Mouse (Mus musculus): ENCODE measurements around the gene Enpp4. TPM values are rescaled to one million over a fixed set of nuclear protein-coding genes. Genes with fewer than 3 reads are reported as not detected.

The Enpp4 gene
- polyA plus RNA-seq, 1 experiment from 2014 or later = 6.9 TPM

DNA sequence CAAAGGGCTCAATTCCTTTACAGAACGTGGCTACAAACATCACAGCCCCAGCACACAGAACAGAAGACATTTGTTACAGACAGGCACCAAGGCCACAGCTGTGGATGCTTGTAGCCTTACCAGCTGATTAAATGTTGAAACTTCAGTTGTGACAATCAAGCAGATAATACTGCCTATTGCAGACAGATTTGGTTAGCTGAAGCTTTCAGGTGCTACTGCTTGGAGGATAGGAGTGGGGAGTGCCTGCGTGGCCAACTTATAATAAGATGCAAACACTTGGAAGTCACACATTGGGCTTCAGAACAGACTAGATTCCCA, 27.8 kb downstream of the Enpp4 start:
- no peaks in the 10 kb centered on the region; the same call in 1 of the 2 replicates for H3K4me1 ChIP-seq (ENCODE audit: control insufficient read depth, insufficient read depth, low read length)
- 67% methylated on average over 2 of the region's 2 CpGs for WGBS
- peaks cover 3% of the 10 kb centered on the region; the same call in 1 of the 2 replicates for H3K36me3 ChIP-seq (ENCODE audit: control insufficient read depth, insufficient read depth, low read length)
- no peaks in the 10 kb centered on the region for H3K27me3 ChIP-seq (ENCODE audit: control insufficient read depth, insufficient read depth, low read length)
- no peaks in the 10 kb centered on the region for H3K9me3 ChIP-seq (ENCODE audit: control insufficient read depth, low read length)
- H3K9ac ChIP-seq (replicated peaks; ENCODE audit: low read depth, low read length) = no peak overlapping the region
- ATAC-seq (ENCODE audit: low read depth) = no peak
- no peak overlapping the region for H3K4me3 ChIP-seq (ENCODE audit: low read depth, low read length)
- H3K27ac ChIP-seq (ENCODE audit: low read depth, low read length) = no peak overlapping the region
- H3K4me2 ChIP-seq (ENCODE audit: low read depth, low read length) = no peak overlapping the region

DNA sequence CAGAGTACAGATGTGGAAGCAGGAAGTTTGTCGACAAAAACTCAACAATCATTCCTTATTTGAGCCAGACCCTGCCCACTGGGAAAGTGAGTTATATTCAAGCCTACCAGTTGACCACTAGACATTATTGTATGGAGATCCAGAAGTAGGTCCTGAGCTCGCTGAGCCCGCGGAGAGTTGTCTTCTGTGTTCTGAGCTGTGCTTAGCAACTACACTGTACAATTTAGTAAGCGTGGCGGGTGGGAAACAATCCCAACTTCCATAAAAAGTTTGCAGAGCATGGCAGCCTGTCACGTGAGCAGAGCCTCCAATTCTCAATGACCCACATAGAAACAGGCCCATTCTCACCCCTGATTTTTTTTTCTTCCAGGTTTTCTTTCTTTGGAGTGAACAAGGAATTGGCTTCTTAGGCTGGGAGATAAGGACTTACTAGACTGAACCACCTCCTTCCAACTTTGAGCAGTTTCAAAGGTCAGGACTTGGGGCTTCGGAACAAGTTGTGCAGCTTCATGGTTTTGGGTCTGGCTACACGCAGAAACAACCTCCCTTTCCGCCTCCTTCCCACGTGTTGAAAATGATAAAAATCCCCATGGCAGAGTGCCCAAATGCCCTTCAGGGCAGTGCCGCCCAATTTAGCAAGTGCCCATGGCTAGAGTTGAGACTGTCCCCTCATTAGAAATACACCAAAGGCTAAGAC, 28.3 kb downstream of the Enpp4 start:
- peaks cover 3% of the 10 kb centered on the region; the same call in 1 of the 2 replicates for H3K36me3 ChIP-seq (ENCODE audit: control insufficient read depth, insufficient read depth, low read length)
- no peak overlapping the region for H3K4me3 ChIP-seq (ENCODE audit: low read depth, low read length)
- no peak overlapping the region for H3K4me2 ChIP-seq (ENCODE audit: low read depth, low read length)
- no peak overlapping the region for H3K27ac ChIP-seq (ENCODE audit: low read depth, low read length)
- H3K9ac ChIP-seq (replicated peaks; ENCODE audit: low read depth, low read length) = no peak overlapping the region
- H3K27me3 ChIP-seq (ENCODE audit: control insufficient read depth, insufficient read depth, low read length) = no peaks in the 10 kb centered on the region
- no peak for ATAC-seq (ENCODE audit: low read depth)
- no peaks in the 10 kb centered on the region for H3K4me1 ChIP-seq (ENCODE audit: control insufficient read depth, insufficient read depth, low read length)
- WGBS = 85% methylated on average over 12 of the region's 12 CpGs
- no peaks in the 10 kb centered on the region for H3K9me3 ChIP-seq (ENCODE audit: control insufficient read depth, low read length)

DNA sequence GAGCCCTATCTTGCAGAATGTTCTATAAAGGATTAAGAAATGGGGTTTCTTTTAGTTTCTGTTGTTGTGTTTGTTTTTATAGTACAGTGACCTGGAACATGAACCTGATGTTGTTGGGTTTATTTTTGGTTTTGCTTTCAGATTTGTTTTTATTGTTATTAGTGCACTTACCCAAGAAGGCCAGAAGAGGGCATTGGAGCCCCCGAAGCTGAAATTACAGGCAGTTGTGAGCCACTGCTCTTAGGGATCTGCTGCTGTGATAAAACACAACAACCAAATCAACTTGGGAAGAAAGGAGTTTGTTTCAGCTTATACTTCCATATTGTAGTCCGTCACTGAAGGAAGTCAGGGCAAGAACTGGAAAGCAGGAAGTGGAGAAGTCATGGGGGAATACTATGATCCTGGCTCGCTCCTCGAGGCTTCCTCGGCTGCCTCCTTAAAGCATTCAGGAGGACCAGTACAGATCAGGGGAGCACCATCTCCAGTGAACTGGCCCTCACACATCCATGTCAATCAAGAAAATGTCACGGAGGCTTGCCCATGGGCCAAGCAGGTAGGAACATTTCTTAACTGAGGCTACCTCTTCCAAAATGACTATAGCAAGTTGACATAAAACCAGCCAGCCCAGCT, 29.4 kb downstream of the Enpp4 start:
- ATAC-seq (ENCODE audit: low read depth) = no peak
- Histone ChIP-seq H3K27me3 (ENCODE audit: control insufficient read depth, insufficient read depth, low read length) (no peaks in the 10 kb centered on the region), H3K4me3 (ENCODE audit: low read depth, low read length) (no peak overlapping the region), H3K9me3 (ENCODE audit: control insufficient read depth, low read length) (no peaks in the 10 kb centered on the region), H3K4me1 (ENCODE audit: control insufficient read depth, insufficient read depth, low read length) (no peaks in the 10 kb centered on the region), H3K36me3 (ENCODE audit: control insufficient read depth, insufficient read depth, low read length) (no peaks in the 10 kb centered on the region), H3K9ac (replicated peaks; ENCODE audit: low read depth, low read length) (no peak overlapping the region), H3K4me2 (ENCODE audit: low read depth, low read length) (no peak overlapping the region), H3K27ac (ENCODE audit: low read depth, low read length) (no peak overlapping the region)
- WGBS = 63% methylated on average over 6 of the region's 6 CpGs

DNA sequence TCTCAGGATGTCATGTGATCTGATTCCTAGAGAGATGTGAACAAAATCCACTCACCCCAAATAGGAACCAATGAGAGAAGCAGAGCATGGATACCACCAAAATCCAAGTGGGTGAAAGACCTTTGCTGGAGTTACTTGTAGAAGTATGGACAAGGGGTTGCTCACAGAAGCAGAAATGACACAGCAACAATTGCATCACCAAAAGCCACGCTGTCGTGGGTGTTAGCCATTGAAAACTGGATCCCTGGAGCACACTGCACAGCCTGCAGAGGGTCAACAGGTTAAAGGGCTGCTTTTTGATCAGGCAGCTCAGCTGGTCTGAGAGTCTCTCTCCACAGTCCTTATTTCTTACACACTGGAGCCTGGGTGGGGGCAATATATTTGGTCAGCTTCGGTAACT, 30.0 kb downstream of the Enpp4 start:
- H3K36me3 ChIP-seq (ENCODE audit: control insufficient read depth, insufficient read depth, low read length) = no peaks in the 10 kb centered on the region
- H3K27ac ChIP-seq (ENCODE audit: low read depth, low read length) = no peak overlapping the region
- no peaks in the 10 kb centered on the region for H3K27me3 ChIP-seq (ENCODE audit: control insufficient read depth, insufficient read depth, low read length)
- no peak for ATAC-seq (ENCODE audit: low read depth)
- no peaks in the 10 kb centered on the region for H3K4me1 ChIP-seq (ENCODE audit: control insufficient read depth, insufficient read depth, low read length)
- H3K4me3 ChIP-seq (ENCODE audit: low read depth, low read length) = no peak overlapping the region
- H3K4me2 ChIP-seq (ENCODE audit: low read depth, low read length) = no peak overlapping the region
- WGBS = 61% methylated on average over 3 of the region's 3 CpGs
- H3K9ac ChIP-seq (replicated peaks; ENCODE audit: low read depth, low read length) = no peak overlapping the region
- no peaks in the 10 kb centered on the region for H3K9me3 ChIP-seq (ENCODE audit: control insufficient read depth, low read length)

DNA sequence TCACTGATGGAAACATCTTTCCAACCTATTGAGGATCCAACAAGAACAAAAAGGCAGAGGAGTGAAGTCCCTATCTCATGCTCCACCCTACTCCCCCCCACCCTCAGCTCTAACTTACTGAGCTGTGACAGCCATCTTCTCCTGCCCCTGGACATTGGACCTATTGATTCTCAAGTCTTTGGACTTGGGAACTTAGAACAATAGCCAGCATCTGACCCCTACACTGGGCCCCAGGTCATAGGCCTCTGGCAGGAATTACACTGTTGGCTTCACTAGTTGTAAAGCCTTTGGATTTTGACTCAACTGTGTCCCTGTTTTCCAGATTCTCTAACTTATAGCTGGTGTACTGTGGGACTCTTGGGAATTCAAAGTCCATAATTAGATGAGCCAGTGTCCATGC, 33.9 kb downstream of the Enpp4 start:
- no peaks in the 10 kb centered on the region for H3K9me3 ChIP-seq (ENCODE audit: control insufficient read depth, low read length)
- no peak overlapping the region for H3K4me3 ChIP-seq (ENCODE audit: low read depth, low read length)
- no peaks in the 10 kb centered on the region for H3K27me3 ChIP-seq (ENCODE audit: control insufficient read depth, insufficient read depth, low read length)
- no peak overlapping the region for H3K9ac ChIP-seq (replicated peaks; ENCODE audit: low read depth, low read length)
- H3K36me3 ChIP-seq (ENCODE audit: control insufficient read depth, insufficient read depth, low read length) = no peaks in the 10 kb centered on the region
- no peak overlapping the region for H3K27ac ChIP-seq (ENCODE audit: low read depth, low read length)
- H3K4me1 ChIP-seq (ENCODE audit: control insufficient read depth, insufficient read depth, low read length) = no peaks in the 10 kb centered on the region
- no peak overlapping the region for H3K4me2 ChIP-seq (ENCODE audit: low read depth, low read length)
- ATAC-seq (ENCODE audit: low read depth) = no peak

DNA sequence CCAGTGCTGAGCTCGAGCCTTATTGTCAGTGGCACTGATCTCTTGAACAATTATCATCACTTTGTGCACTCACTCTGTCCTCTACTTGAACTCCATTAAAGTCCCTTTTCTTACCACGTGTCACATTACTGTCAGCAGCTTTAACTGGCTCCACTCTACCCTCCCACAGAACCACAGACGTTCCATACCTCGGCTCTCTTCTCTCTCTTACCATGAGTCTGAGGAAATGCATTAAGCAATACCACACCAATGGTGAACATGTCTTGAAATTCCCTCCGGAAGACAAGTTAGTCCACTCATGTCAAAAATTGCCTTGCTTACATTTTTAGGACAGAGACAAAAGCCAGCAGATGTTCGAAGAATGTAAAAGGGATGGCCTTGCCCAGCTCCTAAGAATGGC, 36.7 kb downstream of the Enpp4 start:
- Histone ChIP-seq H3K36me3 (ENCODE audit: control insufficient read depth, insufficient read depth, low read length) (no peaks in the 10 kb centered on the region), H3K9me3 (ENCODE audit: control insufficient read depth, low read length) (no peaks in the 10 kb centered on the region), H3K9ac (replicated peaks; ENCODE audit: low read depth, low read length) (no peak overlapping the region), H3K4me2 (ENCODE audit: low read depth, low read length) (no peak overlapping the region), H3K27ac (ENCODE audit: low read depth, low read length) (no peak overlapping the region), H3K4me3 (ENCODE audit: low read depth, low read length) (no peak overlapping the region), H3K4me1 (ENCODE audit: control insufficient read depth, insufficient read depth, low read length) (no peaks in the 10 kb centered on the region), H3K27me3 (ENCODE audit: control insufficient read depth, insufficient read depth, low read length) (no peaks in the 10 kb centered on the region)
- ATAC-seq (ENCODE audit: low read depth) = no peak
- 73% methylated on average over 6 of the region's 6 CpGs for WGBS

DNA sequence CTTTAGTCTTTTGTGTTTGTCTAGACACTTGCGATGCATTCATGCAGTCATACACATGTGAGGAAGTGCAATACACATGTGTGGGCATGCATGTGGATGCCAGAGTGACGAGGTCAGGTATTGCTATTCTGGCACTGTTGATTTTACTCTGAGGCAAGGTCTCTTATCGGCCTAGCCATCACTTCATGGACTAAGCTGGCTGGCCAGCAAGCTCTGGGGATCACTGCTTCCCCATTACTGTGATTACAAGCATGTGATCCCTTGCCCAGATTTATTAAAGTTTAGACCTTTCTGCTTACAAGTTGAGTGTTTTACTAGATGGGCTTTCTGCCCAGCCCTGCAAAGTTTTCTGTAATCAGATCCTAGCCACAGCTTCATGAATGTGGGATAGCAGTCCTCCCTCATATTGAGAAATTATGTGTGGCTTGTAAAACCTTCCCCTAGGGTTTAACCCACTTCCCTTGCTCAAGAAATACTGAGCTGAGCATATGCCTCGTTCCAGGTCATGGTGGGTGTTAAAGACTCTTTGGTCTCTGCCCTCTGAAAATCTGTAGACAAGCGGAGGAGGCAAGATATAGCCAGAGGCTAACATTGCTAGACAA, 44.2 kb downstream of the Enpp4 start:
- ATAC-seq (ENCODE audit: low read depth) = no peak
- Histone ChIP-seq H3K4me1 (ENCODE audit: control insufficient read depth, insufficient read depth, low read length) (no peaks in the 10 kb centered on the region), H3K4me3 (ENCODE audit: low read depth, low read length) (no peak overlapping the region), H3K36me3 (ENCODE audit: control insufficient read depth, insufficient read depth, low read length) (no peaks in the 10 kb centered on the region), H3K4me2 (ENCODE audit: low read depth, low read length) (no peak overlapping the region), H3K27me3 (ENCODE audit: control insufficient read depth, insufficient read depth, low read length) (no peaks in the 10 kb centered on the region), H3K9ac (replicated peaks; ENCODE audit: low read depth, low read length) (no peak overlapping the region), H3K9me3 (ENCODE audit: control insufficient read depth, low read length) (no peaks in the 10 kb centered on the region), H3K27ac (ENCODE audit: low read depth, low read length) (no peak overlapping the region)
- 83% methylated on average over 5 of the region's 5 CpGs for WGBS

DNA sequence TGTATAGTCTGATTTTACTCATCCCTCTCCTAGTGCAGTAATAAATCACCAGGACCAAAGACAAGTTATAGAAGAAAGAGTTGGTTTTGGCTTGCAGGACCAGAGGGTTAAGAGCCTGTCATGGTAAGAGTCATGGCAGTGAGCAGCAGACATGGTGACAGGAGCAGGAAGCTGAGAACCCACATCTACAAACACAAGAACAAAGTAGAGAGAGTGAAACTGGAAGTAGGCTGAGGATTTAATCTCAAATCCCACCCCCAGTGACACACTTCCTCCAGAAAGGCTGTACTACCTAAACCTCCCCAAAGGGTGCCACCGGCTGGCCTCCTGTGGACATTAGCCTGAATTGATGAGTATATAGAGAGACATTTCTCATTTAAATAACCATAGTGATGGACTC, 44.8 kb downstream of the Enpp4 start:
- H3K9ac ChIP-seq (replicated peaks; ENCODE audit: low read depth, low read length) = no peak overlapping the region
- no peaks in the 10 kb centered on the region for H3K27me3 ChIP-seq (ENCODE audit: control insufficient read depth, insufficient read depth, low read length)
- no peak overlapping the region for H3K4me3 ChIP-seq (ENCODE audit: low read depth, low read length)
- no peak for ATAC-seq (ENCODE audit: low read depth)
- H3K4me2 ChIP-seq (ENCODE audit: low read depth, low read length) = no peak overlapping the region
- H3K36me3 ChIP-seq (ENCODE audit: control insufficient read depth, insufficient read depth, low read length) = no peaks in the 10 kb centered on the region
- H3K9me3 ChIP-seq (ENCODE audit: control insufficient read depth, low read length) = no peaks in the 10 kb centered on the region
- no peak overlapping the region for H3K27ac ChIP-seq (ENCODE audit: low read depth, low read length)
- WGBS = 96% methylated on average over 1 of the region's 1 CpGs
- H3K4me1 ChIP-seq (ENCODE audit: control insufficient read depth, insufficient read depth, low read length) = no peaks in the 10 kb centered on the region

DNA sequence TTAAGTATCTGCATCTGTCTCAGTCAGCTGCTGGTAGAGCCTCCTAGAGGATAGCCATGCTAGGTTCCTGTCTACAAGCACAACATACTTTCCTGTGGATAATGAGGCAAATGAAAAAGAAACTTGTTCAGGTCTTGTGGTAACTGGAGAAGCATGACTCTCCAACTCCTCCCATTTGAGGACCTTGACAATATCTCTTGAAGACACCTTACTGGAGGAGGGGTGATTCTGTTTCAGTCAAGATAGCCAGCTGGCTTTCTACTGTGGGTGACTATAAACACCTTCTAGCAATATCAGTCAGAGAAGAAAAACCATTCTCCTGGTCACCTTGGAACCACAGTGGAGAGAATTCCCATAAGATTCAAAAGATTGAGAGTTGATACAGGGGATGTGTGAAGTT, 47.5 kb downstream of the Enpp4 start:
- no peak overlapping the region for H3K4me2 ChIP-seq (ENCODE audit: low read depth, low read length)
- no peaks in the 10 kb centered on the region for H3K4me1 ChIP-seq (ENCODE audit: control insufficient read depth, insufficient read depth, low read length)
- H3K9me3 ChIP-seq (ENCODE audit: control insufficient read depth, low read length) = no peaks in the 10 kb centered on the region
- H3K9ac ChIP-seq (replicated peaks; ENCODE audit: low read depth, low read length) = no peak overlapping the region
- no peak for ATAC-seq (ENCODE audit: low read depth)
- H3K4me3 ChIP-seq (ENCODE audit: low read depth, low read length) = no peak overlapping the region
- H3K27me3 ChIP-seq (ENCODE audit: control insufficient read depth, insufficient read depth, low read length) = no peaks in the 10 kb centered on the region
- H3K36me3 ChIP-seq (ENCODE audit: control insufficient read depth, insufficient read depth, low read length) = no peaks in the 10 kb centered on the region
- H3K27ac ChIP-seq (ENCODE audit: low read depth, low read length) = no peak overlapping the region

Data from neural tube, embryonic 14.5 days (tissue).